Comparison of ENCODE assay signal across 8 mouse cellular contexts in the genomic region with DNA sequence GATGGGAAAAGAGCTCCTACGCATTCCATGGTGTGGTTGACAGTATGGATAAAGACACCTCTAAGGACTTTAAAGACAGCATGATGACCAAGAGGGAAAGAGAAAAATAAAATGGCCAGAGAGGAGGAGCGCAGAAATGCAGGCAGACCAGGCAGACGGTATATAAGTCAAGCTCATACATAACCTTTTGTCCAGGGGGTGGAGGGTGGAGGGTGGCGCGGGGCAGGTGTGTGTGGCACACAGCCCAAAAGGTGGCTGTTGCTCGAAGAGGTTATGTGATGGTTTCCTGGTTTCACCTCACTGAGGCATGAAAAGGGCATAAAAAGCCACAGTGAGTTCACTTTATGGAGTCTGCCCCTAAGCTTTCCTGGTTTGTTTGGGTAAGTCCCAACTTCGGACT. TPM values are rescaled to one million over a fixed set of nuclear protein-coding genes. Genes with fewer than 3 reads are reported as not detected.
A peak's percentile ranks its signal among the peaks of the same experiment; 100 is the strongest.
DNase-seq lines count a peak whose midpoint lies in the region; ATAC-seq and TF ChIP-seq lines count a peak whose summit lies in the region.
"Had no signal": no experiment of that assay in that cellular context is flagged by ENCODE, and none has a peak within 500 bp of the region (broad histone marks: within the 10 kb centered on the region; RNA-seq: fewer than 3 reads in every experiment).

No protein-coding gene starts in this region.

- H3K27ac ChIP-seq in heart, embryonic 15.5 days: peak overlapping the region; percentile 12; the same call in 1 of the 2 replicates
- H3K27ac ChIP-seq in midbrain, embryonic 12.5 days (replicated peaks): no peak overlapping the region
- no peak overlapping the region for H3K27ac ChIP-seq in midbrain, postnatal 0 days (ENCODE audit: low read depth, low read length)
- H3K27ac ChIP-seq in intestine, postnatal 0 days (ENCODE audit: low read depth, low read length): peak overlapping the region; percentile 87
- H3K27ac ChIP-seq in stomach, embryonic 14.5 days (ENCODE audit: low read length): no peak overlapping the region

- no peak for DNase-seq in heart, adult 18-20 months
- no peak for DNase-seq in midbrain, postnatal 0 days (ENCODE audit: low spot score)
- no peak for DNase-seq in ovary, postnatal 36 days (ENCODE audit: low spot score)
- DNase-seq: right cerebral cortex, postnatal 25 days had no signal

- TF ChIP-seq CTCF in midbrain, postnatal 0 days (IDR thresholded peaks at IDR 0.05): no peak
- no peak for TF ChIP-seq CTCF in intestine, postnatal 0 days (IDR thresholded peaks at IDR 0.05; ENCODE audit: low read depth)

- no peaks in the 10 kb centered on the region for H3K27me3 ChIP-seq in heart, embryonic 15.5 days
- no peaks in the 10 kb centered on the region for H3K27me3 ChIP-seq in midbrain, embryonic 12.5 days
- no peaks in the 10 kb centered on the region for H3K27me3 ChIP-seq in midbrain, postnatal 0 days (ENCODE audit: insufficient read depth, low read length)
- no peaks in the 10 kb centered on the region for H3K27me3 ChIP-seq in intestine, postnatal 0 days (replicated peaks; ENCODE audit: control insufficient read depth, insufficient read depth, low read length)
- no peaks in the 10 kb centered on the region for H3K27me3 ChIP-seq in stomach, embryonic 14.5 days (ENCODE audit: control insufficient read depth, insufficient read depth, low read length)

- peaks cover 32% of the 10 kb centered on the region for H3K36me3 ChIP-seq in heart, embryonic 15.5 days
- peaks cover 39% of the 10 kb centered on the region for H3K36me3 ChIP-seq in midbrain, embryonic 12.5 days
- peaks cover 33% of the 10 kb centered on the region for H3K36me3 ChIP-seq in midbrain, postnatal 0 days (ENCODE audit: insufficient read depth, low read length)
- H3K36me3 ChIP-seq in intestine, postnatal 0 days (ENCODE audit: control insufficient read depth, insufficient read depth): peaks cover 38% of the 10 kb centered on the region
- peaks cover 37% of the 10 kb centered on the region for H3K36me3 ChIP-seq in stomach, embryonic 14.5 days (ENCODE audit: control insufficient read depth, insufficient read depth, low read length)

- no peaks in the 10 kb centered on the region for H3K9me3 ChIP-seq in heart, embryonic 15.5 days (replicated peaks)
- no peaks in the 10 kb centered on the region for H3K9me3 ChIP-seq in midbrain, embryonic 12.5 days
- H3K9me3 ChIP-seq in midbrain, postnatal 0 days (ENCODE audit: low read length): no peaks in the 10 kb centered on the region
- no peaks in the 10 kb centered on the region for H3K9me3 ChIP-seq in intestine, postnatal 0 days (ENCODE audit: control insufficient read depth)
- H3K9me3 ChIP-seq in stomach, embryonic 14.5 days (ENCODE audit: control insufficient read depth, low read depth, low read length): no peaks in the 10 kb centered on the region

- no peak overlapping the region for H3K9ac ChIP-seq in heart, embryonic 15.5 days
- no peak overlapping the region for H3K9ac ChIP-seq in midbrain, embryonic 12.5 days (replicated peaks)
- H3K9ac ChIP-seq in midbrain, postnatal 0 days (replicated peaks; ENCODE audit: low read length, poor library complexity, severe bottlenecking): no peak overlapping the region
- no peak overlapping the region for H3K9ac ChIP-seq in intestine, postnatal 0 days (ENCODE audit: low read depth, low read length)
- no peak overlapping the region for H3K9ac ChIP-seq in stomach, embryonic 14.5 days (replicated peaks; ENCODE audit: low read depth, low read length)

- no peak for ATAC-seq in heart, embryonic 15.5 days (replicated peaks; ENCODE audit: insufficient number of reproducible peaks, insufficient read depth, low FRiP score, low read depth)
- ATAC-seq in midbrain, embryonic 12.5 days (ENCODE audit: low FRiP score, low read depth): no peak
- no peak for ATAC-seq in midbrain, postnatal 0 days (ENCODE audit: low FRiP score)
- ATAC-seq in intestine, postnatal 0 days: no peak
- ATAC-seq in stomach, embryonic 14.5 days (ENCODE audit: insufficient number of reproducible peaks, insufficient read depth, low FRiP score, low read depth): no peak

- peak overlapping the region; percentile 88 for H3K4me3 ChIP-seq in heart, embryonic 15.5 days
- H3K4me3 ChIP-seq in midbrain, embryonic 12.5 days: no peak overlapping the region
- no peak overlapping the region for H3K4me3 ChIP-seq in midbrain, postnatal 0 days (ENCODE audit: low read depth, low read length)
- peak overlapping the region; percentile 16; the same call in 1 of the 2 replicates for H3K4me3 ChIP-seq in intestine, postnatal 0 days (ENCODE audit: low read depth, low read length)
- no peak overlapping the region for H3K4me3 ChIP-seq in stomach, embryonic 14.5 days (ENCODE audit: low read depth, low read length)

- WGBS in heart, embryonic 15.5 days: 75% methylated on average over 7 of the region's 7 CpGs
- WGBS in midbrain, embryonic 12.5 days: 95% methylated on average over 7 of the region's 7 CpGs
- 93% methylated on average over 7 of the region's 7 CpGs for WGBS in midbrain, postnatal 0 days
- WGBS in intestine, postnatal 0 days: 59% methylated on average over 7 of the region's 7 CpGs
- 85% methylated on average over 7 of the region's 7 CpGs for WGBS in stomach, embryonic 14.5 days

- H3K4me1 ChIP-seq in heart, embryonic 15.5 days (replicated peaks): peaks cover 31% of the 10 kb centered on the region
- H3K4me1 ChIP-seq in midbrain, embryonic 12.5 days: peaks cover 25% of the 10 kb centered on the region
- H3K4me1 ChIP-seq in midbrain, postnatal 0 days (ENCODE audit: insufficient read depth, low read length): 0 out of 2 replicates have a peak, but pooled peaks cover 3% of the 10 kb centered on the region
- peaks cover 7% of the 10 kb centered on the region; the same call in 1 of the 2 replicates for H3K4me1 ChIP-seq in intestine, postnatal 0 days (replicated peaks; ENCODE audit: control insufficient read depth, insufficient read depth, low read length)
- peaks cover 21% of the 10 kb centered on the region for H3K4me1 ChIP-seq in stomach, embryonic 14.5 days (ENCODE audit: control insufficient read depth, insufficient read depth, low read length)

- H3K4me2 ChIP-seq in heart, embryonic 15.5 days: peak overlapping the region; percentile 73
- peak overlapping the region; percentile 63; the same call in 1 of the 2 replicates for H3K4me2 ChIP-seq in midbrain, embryonic 12.5 days (replicated peaks)
- no peak overlapping the region for H3K4me2 ChIP-seq in midbrain, postnatal 0 days (ENCODE audit: low read depth, low read length, poor library complexity, severe bottlenecking)
- peak overlapping the region; percentile 81 for H3K4me2 ChIP-seq in intestine, postnatal 0 days (replicated peaks; ENCODE audit: low read depth)
- H3K4me2 ChIP-seq in stomach, embryonic 14.5 days (replicated peaks; ENCODE audit: low read depth, low read length): peak overlapping the region; percentile 51; the same call in 1 of the 2 replicates

RNA-seq across cellular contexts. Expression of a gene that starts 1.7 kb away (rescaled TPM):
- 33.8 and 36.8 TPM in 2 replicates for polyA plus RNA-seq in heart, embryonic 15.5 days (2015; fragmentation: Nextera tagmentation; extraction: Ambion mirVana)
- 10 to 100 TPM; 49.5 to 51.2 TPM for total RNA-seq in heart, adult 18-20 months (2021)
- polyA plus RNA-seq in midbrain, embryonic 12.5 days (2016; fragmentation: Nextera tagmentation; extraction: Ambion mirVana): 38.6 and 42.9 TPM in 2 replicates
- total RNA-seq in midbrain, postnatal 0 days (2014; rRNA removed): 72.3 and 82.2 TPM in 2 replicates
- 25.9 TPM in 2 replicates for polyA plus RNA-seq in midbrain, postnatal 0 days (2015; fragmentation: Nextera tagmentation; extraction: Ambion mirVana)
- 22.2 and 28.3 TPM in 2 replicates for polyA plus RNA-seq in intestine, postnatal 0 days (2015; fragmentation: Nextera tagmentation; extraction: Ambion mirVana)
- polyA plus RNA-seq in stomach, embryonic 14.5 days (2014; fragmentation: Nextera tagmentation; extraction: Ambion mirVana): 33.0 and 36.3 TPM in 2 replicates

RNA-seq across cellular contexts. Expression of a gene that starts 9.2 kb away (rescaled TPM):
- polyA plus RNA-seq in heart, embryonic 15.5 days (2015; fragmentation: Nextera tagmentation; extraction: Ambion mirVana): 31.4 and 34.4 TPM in 2 replicates
- 10 to 100 TPM; 28.0 to 30.4 TPM for total RNA-seq in heart, adult 18-20 months (2021)
- 29.3 and 30.4 TPM in 2 replicates for polyA plus RNA-seq in midbrain, embryonic 12.5 days (2016; fragmentation: Nextera tagmentation; extraction: Ambion mirVana)
- 8.9 and 13.3 TPM in 2 replicates for total RNA-seq in midbrain, postnatal 0 days (2014; rRNA removed)
- polyA plus RNA-seq in midbrain, postnatal 0 days (2015; fragmentation: Nextera tagmentation; extraction: Ambion mirVana): 16.7 and 18.2 TPM in 2 replicates
- polyA plus RNA-seq in intestine, postnatal 0 days (2015; fragmentation: Nextera tagmentation; extraction: Ambion mirVana): 38.1 and 40.2 TPM in 2 replicates
- 32.2 and 35.3 TPM in 2 replicates for polyA plus RNA-seq in stomach, embryonic 14.5 days (2014; fragmentation: Nextera tagmentation; extraction: Ambion mirVana)

RNA-seq across cellular contexts. Expression of a gene that starts 18.5 kb away (rescaled TPM):
- polyA plus RNA-seq in heart, embryonic 15.5 days (2015; fragmentation: Nextera tagmentation; extraction: Ambion mirVana): 5.8 and 6.9 TPM in 2 replicates
- total RNA-seq in heart, adult 18-20 months (2021): under 1 TPM; 0.41 to 0.60 TPM
- 15.3 and 17.0 TPM in 2 replicates for polyA plus RNA-seq in midbrain, embryonic 12.5 days (2016; fragmentation: Nextera tagmentation; extraction: Ambion mirVana)
- 55.6 and 68.4 TPM in 2 replicates for total RNA-seq in midbrain, postnatal 0 days (2014; rRNA removed)
- 103 and 104 TPM in 2 replicates for polyA plus RNA-seq in midbrain, postnatal 0 days (2015; fragmentation: Nextera tagmentation; extraction: Ambion mirVana)
- polyA plus RNA-seq in intestine, postnatal 0 days (2015; fragmentation: Nextera tagmentation; extraction: Ambion mirVana): 4.7 and 5.1 TPM in 2 replicates
- polyA plus RNA-seq in stomach, embryonic 14.5 days (2014; fragmentation: Nextera tagmentation; extraction: Ambion mirVana): 13.1 and 15.8 TPM in 2 replicates

RNA-seq across cellular contexts. Expression of a gene that starts 39.9 kb away (rescaled TPM):
- polyA plus RNA-seq in heart, embryonic 15.5 days (2015; fragmentation: Nextera tagmentation; extraction: Ambion mirVana): 11.7 and 12.7 TPM in 2 replicates
- 1 to 10 TPM; 8.0 to 9.5 TPM for total RNA-seq in heart, adult 18-20 months (2021)
- polyA plus RNA-seq in midbrain, embryonic 12.5 days (2016; fragmentation: Nextera tagmentation; extraction: Ambion mirVana): 12.4 and 13.2 TPM in 2 replicates
- total RNA-seq in midbrain, postnatal 0 days (2014; rRNA removed): 7.9 and 9.6 TPM in 2 replicates
- 4.2 and 4.5 TPM in 2 replicates for polyA plus RNA-seq in midbrain, postnatal 0 days (2015; fragmentation: Nextera tagmentation; extraction: Ambion mirVana)
- 4.7 and 5.7 TPM in 2 replicates for polyA plus RNA-seq in intestine, postnatal 0 days (2015; fragmentation: Nextera tagmentation; extraction: Ambion mirVana)
- polyA plus RNA-seq in stomach, embryonic 14.5 days (2014; fragmentation: Nextera tagmentation; extraction: Ambion mirVana): 14.3 and 14.7 TPM in 2 replicates

RNA-seq across cellular contexts. Expression of a gene that starts 40.0 kb away (rescaled TPM):
- 15.1 and 22.0 TPM in 2 replicates for polyA plus RNA-seq in heart, embryonic 15.5 days (2015; fragmentation: Nextera tagmentation; extraction: Ambion mirVana)
- 10 to 100 TPM; 20.5 to 21.7 TPM for total RNA-seq in heart, adult 18-20 months (2021)
- 63.1 and 63.2 TPM in 2 replicates for polyA plus RNA-seq in midbrain, embryonic 12.5 days (2016; fragmentation: Nextera tagmentation; extraction: Ambion mirVana)
- total RNA-seq in midbrain, postnatal 0 days (2014; rRNA removed): 50.5 and 56.7 TPM in 2 replicates
- polyA plus RNA-seq in midbrain, postnatal 0 days (2015; fragmentation: Nextera tagmentation; extraction: Ambion mirVana): 23.6 and 24.0 TPM in 2 replicates
- 7.7 and 8.2 TPM in 2 replicates for polyA plus RNA-seq in intestine, postnatal 0 days (2015; fragmentation: Nextera tagmentation; extraction: Ambion mirVana)
- polyA plus RNA-seq in stomach, embryonic 14.5 days (2014; fragmentation: Nextera tagmentation; extraction: Ambion mirVana): 47.9 and 48.4 TPM in 2 replicates

Comparison
In these comparisons a context has a peak if more than half of its experiments do, and no peak if none do; other contexts are left out.
1. H3K27ac ChIP-seq: peak in heart, embryonic 15.5 days (single experiment) and intestine, postnatal 0 days (single experiment); none in midbrain, embryonic 12.5 days (single experiment), midbrain, postnatal 0 days (single experiment) and stomach, embryonic 14.5 days (single experiment).
2. H3K4me3 ChIP-seq: peak in heart, embryonic 15.5 days (single experiment) and intestine, postnatal 0 days (single experiment); none in midbrain, embryonic 12.5 days (single experiment), midbrain, postnatal 0 days (single experiment) and stomach, embryonic 14.5 days (single experiment).